In genomic region chr11:119245543-119245942, GRCm38 (mm10) we compare ENCODE assay signal across 3 mouse cellular contexts. TPM values are rescaled to one million over a fixed set of nuclear protein-coding genes. Genes with fewer than 3 reads are reported as not detected.
"Had no signal": no experiment of that assay in that cellular context is flagged by ENCODE, and none has a peak within 500 bp of the region (broad histone marks: within the 10 kb centered on the region; RNA-seq: fewer than 3 reads in every experiment).

No protein-coding gene starts in this region.

RNA-seq across cellular contexts. Expression of gene Ccdc40, which starts 17.2 kb away (rescaled TPM):
- total RNA-seq: gastrocnemius, adult 2 months; gastrocnemius, postnatal 14 days; gastrocnemius, postnatal 36 days had no signal
